Mouse (Mus musculus): ENCODE data around the gene Umps. TPM values are rescaled to one million over a fixed set of nuclear protein-coding genes. Genes with fewer than 3 reads are reported as not detected.

Umps gene
- 30.9 and 31.2 TPM in 2 replicates for polyA plus RNA-seq (2015; fragmentation: Nextera tagmentation; extraction: Ambion mirVana)

- WGBS (ENCODE audit: insufficient replicate concordance) = under 1% methylated on average over 44 of the region's 44 CpGs
Observed at GRCm38 (mm10) chr16:33966538-33967282, at the start of gene Umps. Umps (minus strand) TSS chr16:33967038.

GRCm38 (mm10) chr16:34011991-34012845, 45.4 kb upstream of the Umps start:
- Histone ChIP-seq H3K27ac (ENCODE audit: low read length) (no peak overlapping the region), H3K9me3 (replicated peaks; ENCODE audit: control insufficient read depth, low read length) (no peaks in the 10 kb centered on the region; the same call in 1 of the 2 replicates), H3K9ac (ENCODE audit: low read depth, low read length) (no peak overlapping the region), H3K36me3 (ENCODE audit: control insufficient read depth, insufficient read depth) (0 out of 2 replicates have a peak, but pooled peaks cover 3% of the 10 kb centered on the region), H3K27me3 (ENCODE audit: control insufficient read depth, insufficient read depth, low read depth, low read length) (no peaks in the 10 kb centered on the region), H3K4me1 (ENCODE audit: control insufficient read depth, low read depth, low read length) (no peaks in the 10 kb centered on the region), H3K4me2 (ENCODE audit: low read depth, low read length) (no peak overlapping the region), H3K4me3 (ENCODE audit: low read depth, low read length) (no peak overlapping the region)
- no peak for ATAC-seq (ENCODE audit: low read depth)
- WGBS (ENCODE audit: insufficient replicate concordance) = 69% methylated on average over 20 of the region's 20 CpGs

More at GRCm38 (mm10) chr16:33966538-33967282, at the start of gene Umps:
- H3K4me2 ChIP-seq (ENCODE audit: low read depth, low read length) = peak within 1 kb of the TSS; percentile 78
- peak within 1 kb of the TSS; percentile 45 for H3K27ac ChIP-seq (ENCODE audit: low read length)
- ATAC-seq (ENCODE audit: low read depth) = peak; percentile 78
- H3K27me3 ChIP-seq (ENCODE audit: control insufficient read depth, insufficient read depth, low read depth, low read length) = no peaks in the 10 kb centered on the region
- H3K4me1 ChIP-seq (ENCODE audit: control insufficient read depth, low read depth, low read length) = peaks cover 10% of the 10 kb centered on the region
- peak within 1 kb of the TSS; percentile 78 for H3K9ac ChIP-seq (ENCODE audit: low read depth, low read length)
- peak within 1 kb of the TSS; percentile 84 for H3K4me3 ChIP-seq (ENCODE audit: low read depth, low read length)
- H3K36me3 ChIP-seq (ENCODE audit: control insufficient read depth, insufficient read depth) = peaks cover 10% of the 10 kb centered on the region; the same call in 1 of the 2 replicates
- H3K9me3 ChIP-seq (replicated peaks; ENCODE audit: control insufficient read depth, low read length) = no peaks in the 10 kb centered on the region

GRCm38 (mm10) chr16:34009567-34009966, 42.7 kb upstream of the Umps start:
- no peaks in the 10 kb centered on the region for H3K27me3 ChIP-seq (ENCODE audit: control insufficient read depth, insufficient read depth, low read depth, low read length)
- no peak overlapping the region for H3K4me3 ChIP-seq (ENCODE audit: low read depth, low read length)
- no peak overlapping the region for H3K27ac ChIP-seq (ENCODE audit: low read length)
- H3K4me2 ChIP-seq (ENCODE audit: low read depth, low read length) = no peak overlapping the region
- no peaks in the 10 kb centered on the region; the same call in 1 of the 2 replicates for H3K9me3 ChIP-seq (replicated peaks; ENCODE audit: control insufficient read depth, low read length)
- no peak overlapping the region for H3K9ac ChIP-seq (ENCODE audit: low read depth, low read length)
- 81% methylated on average over 2 of the region's 2 CpGs for WGBS (ENCODE audit: insufficient replicate concordance)
- no peaks in the 10 kb centered on the region for H3K4me1 ChIP-seq (ENCODE audit: control insufficient read depth, low read depth, low read length)
- 0 out of 2 replicates have a peak, but pooled peaks cover 3% of the 10 kb centered on the region for H3K36me3 ChIP-seq (ENCODE audit: control insufficient read depth, insufficient read depth)
- no peak for ATAC-seq (ENCODE audit: low read depth)

- no peak for ATAC-seq (ENCODE audit: low read depth)
- no peaks in the 10 kb centered on the region for H3K27me3 ChIP-seq (ENCODE audit: control insufficient read depth, insufficient read depth, low read depth, low read length)
- H3K27ac ChIP-seq (ENCODE audit: low read length) = no peak overlapping the region
- H3K4me3 ChIP-seq (ENCODE audit: low read depth, low read length) = no peak overlapping the region
- 84% methylated on average over 3 of the region's 3 CpGs for WGBS (ENCODE audit: insufficient replicate concordance)
- no peak overlapping the region for H3K9ac ChIP-seq (ENCODE audit: low read depth, low read length)
- H3K9me3 ChIP-seq (replicated peaks; ENCODE audit: control insufficient read depth, low read length) = no peaks in the 10 kb centered on the region; the same call in 1 of the 2 replicates
- H3K36me3 ChIP-seq (ENCODE audit: control insufficient read depth, insufficient read depth) = 0 out of 2 replicates have a peak, but pooled peaks cover 3% of the 10 kb centered on the region
- H3K4me2 ChIP-seq (ENCODE audit: low read depth, low read length) = no peak overlapping the region
- no peaks in the 10 kb centered on the region for H3K4me1 ChIP-seq (ENCODE audit: control insufficient read depth, low read depth, low read length)
Observed at GRCm38 (mm10) chr16:34005986-34006385, 39.1 kb upstream of the Umps start.

- no peak for ATAC-seq (ENCODE audit: low read depth)
Observed at GRCm38 (mm10) chr16:34004128-34004578, 37.3 kb upstream of the Umps start.

GRCm38 (mm10) chr16:34003566-34004127, 36.8 kb upstream of the Umps start:
- Histone ChIP-seq H3K4me1 (ENCODE audit: control insufficient read depth, low read depth, low read length) (no peaks in the 10 kb centered on the region), H3K4me2 (ENCODE audit: low read depth, low read length) (no peak overlapping the region), H3K27ac (ENCODE audit: low read length) (no peak overlapping the region), H3K4me3 (ENCODE audit: low read depth, low read length) (no peak overlapping the region), H3K9me3 (replicated peaks; ENCODE audit: control insufficient read depth, low read length) (no peaks in the 10 kb centered on the region), H3K9ac (ENCODE audit: low read depth, low read length) (no peak overlapping the region), H3K27me3 (ENCODE audit: control insufficient read depth, insufficient read depth, low read depth, low read length) (no peaks in the 10 kb centered on the region), H3K36me3 (ENCODE audit: control insufficient read depth, insufficient read depth) (no peaks in the 10 kb centered on the region)
- no peak for ATAC-seq (ENCODE audit: low read depth)
- 62% methylated on average over 10 of the region's 10 CpGs for WGBS (ENCODE audit: insufficient replicate concordance)

More at GRCm38 (mm10) chr16:34004128-34004578, 37.3 kb upstream of the Umps start:
- Histone ChIP-seq H3K4me1 (ENCODE audit: control insufficient read depth, low read depth, low read length) (no peaks in the 10 kb centered on the region), H3K9me3 (replicated peaks; ENCODE audit: control insufficient read depth, low read length) (no peaks in the 10 kb centered on the region), H3K4me2 (ENCODE audit: low read depth, low read length) (no peak overlapping the region), H3K27me3 (ENCODE audit: control insufficient read depth, insufficient read depth, low read depth, low read length) (no peaks in the 10 kb centered on the region), H3K27ac (ENCODE audit: low read length) (no peak overlapping the region), H3K36me3 (ENCODE audit: control insufficient read depth, insufficient read depth) (no peaks in the 10 kb centered on the region), H3K9ac (ENCODE audit: low read depth, low read length) (no peak overlapping the region), H3K4me3 (ENCODE audit: low read depth, low read length) (no peak overlapping the region)
- 36% methylated on average over 4 of the region's 4 CpGs for WGBS (ENCODE audit: insufficient replicate concordance)

- no peaks in the 10 kb centered on the region for H3K36me3 ChIP-seq (ENCODE audit: control insufficient read depth, insufficient read depth)
- 64% methylated on average over 8 of the region's 8 CpGs for WGBS (ENCODE audit: insufficient replicate concordance)
- H3K4me3 ChIP-seq (ENCODE audit: low read depth, low read length) = no peak overlapping the region
- no peaks in the 10 kb centered on the region for H3K27me3 ChIP-seq (ENCODE audit: control insufficient read depth, insufficient read depth, low read depth, low read length)
- H3K4me1 ChIP-seq (ENCODE audit: control insufficient read depth, low read depth, low read length) = no peaks in the 10 kb centered on the region
- H3K4me2 ChIP-seq (ENCODE audit: low read depth, low read length) = no peak overlapping the region
- H3K27ac ChIP-seq (ENCODE audit: low read length) = no peak overlapping the region
- H3K9me3 ChIP-seq (replicated peaks; ENCODE audit: control insufficient read depth, low read length) = no peaks in the 10 kb centered on the region
- ATAC-seq (ENCODE audit: low read depth) = no peak
- no peak overlapping the region for H3K9ac ChIP-seq (ENCODE audit: low read depth, low read length)
Observed at GRCm38 (mm10) chr16:34000715-34001114, 33.9 kb upstream of the Umps start.

GRCm38 (mm10) chr16:33999388-33999787, 32.5 kb upstream of the Umps start:
- H3K27me3 ChIP-seq (ENCODE audit: control insufficient read depth, insufficient read depth, low read depth, low read length) = no peaks in the 10 kb centered on the region

More at GRCm38 (mm10) chr16:33999388-33999787, 32.5 kb upstream of the Umps start:
- no peak for ATAC-seq (ENCODE audit: low read depth)
- Histone ChIP-seq H3K4me2 (ENCODE audit: low read depth, low read length) (no peak overlapping the region), H3K27ac (ENCODE audit: low read length) (no peak overlapping the region), H3K36me3 (ENCODE audit: control insufficient read depth, insufficient read depth) (no peaks in the 10 kb centered on the region), H3K9ac (ENCODE audit: low read depth, low read length) (no peak overlapping the region), H3K4me1 (ENCODE audit: control insufficient read depth, low read depth, low read length) (no peaks in the 10 kb centered on the region), H3K4me3 (ENCODE audit: low read depth, low read length) (no peak overlapping the region), H3K9me3 (replicated peaks; ENCODE audit: control insufficient read depth, low read length) (no peaks in the 10 kb centered on the region)
- WGBS (ENCODE audit: insufficient replicate concordance) = 17% methylated on average over 3 of the region's 3 CpGs
